Mouse (Mus musculus): ENCODE measurements around the gene Ttll3.

Gene Ttll3

GRCm38 (mm10) chr6:113458635-113459034, 69.6 kb downstream of the Ttll3 start:
- in situ Hi-C loops (cut with MboI): no loop called here

GRCm38 (mm10) chr6:113464040-113464439, 75.0 kb downstream of the Ttll3 start:
- in situ Hi-C loops (cut with MboI): no loop called here

Data from mature B cell (primary cell).